ENCODE assay signal across 26 mouse cellular contexts in genomic region chr7:48791412-48791811, GRCm38 (mm10). TPM values are rescaled to one million over a fixed set of nuclear protein-coding genes. Genes with fewer than 3 reads are reported as not detected.
"Had no signal": no experiment of that assay in that cellular context is flagged by ENCODE, and none has a peak within 500 bp of the region (broad histone marks: within the 10 kb centered on the region; RNA-seq: fewer than 3 reads in every experiment).

No protein-coding gene starts in this region.

- H3K4me2 ChIP-seq: lung, embryonic 14.5 days; midbrain, embryonic 12.5 days had no signal

- H3K4me3 ChIP-seq: left cerebral cortex, adult 2 months; liver, embryonic 13.5 days; midbrain, embryonic 12.5 days; myocyte had no signal

- H3K9ac ChIP-seq: liver, embryonic 13.5 days; liver, postnatal 0 days; lung, embryonic 14.5 days; midbrain, embryonic 12.5 days had no signal

- H3K9me3 ChIP-seq: liver, embryonic 13.5 days; midbrain, embryonic 12.5 days had no signal

- H3K27ac ChIP-seq: kidney, postnatal 0 days; left cerebral cortex, adult 2 months; liver, embryonic 13.5 days; macrophage; midbrain, embryonic 12.5 days; stomach, postnatal 0 days had no signal

- DNase-seq: kidney, adult 2 months; kidney, postnatal 25 days; layer of hippocampus, postnatal 36 days; liver, embryonic 13.5 days; liver, postnatal 0 days; lung, embryonic 14.5 days; right cerebral cortex, postnatal 14 days; right cerebral cortex, postnatal 4 days; thymus, adult 2 months; thymus, postnatal 14 days; thymus, postnatal 4 days had no signal

- H3K36me3 ChIP-seq: midbrain, embryonic 12.5 days had no signal

- H3K27me3 ChIP-seq: liver, embryonic 13.5 days; midbrain, embryonic 12.5 days had no signal

- ATAC-seq: intestine, postnatal 0 days; liver, postnatal 0 days; lung, postnatal 0 days; midbrain, embryonic 16.5 days had no signal

RNA-seq across cellular contexts. Expression of gene Csrp3, which starts 56.4 kb away (rescaled TPM):
- total RNA-seq: layer of hippocampus, adult 8-10 months; layer of hippocampus, postnatal 10 days; layer of hippocampus, postnatal 36 days; left cerebral cortex, adult 2 months; left cerebral cortex, postnatal 10 days; left cerebral cortex, postnatal 36 days; neutrophil, adult 5-6 weeks had no signal
- polyA plus RNA-seq: kidney, postnatal 0 days; large intestine, adult 2 months; macrophage; midbrain, embryonic 16.5 days had no signal
